Mouse (Mus musculus) megakaryocyte-erythroid progenitor cell, adult 5-6 weeks (primary cell): Measurements from ENCODE around the gene Pigq. TPM values are rescaled to one million over a fixed set of nuclear protein-coding genes. Genes with fewer than 3 reads are reported as not detected.

Experiments used
- ATAC-seq: replicated peaks from 2 replicates; pipeline ENCODE4 v1.8.0; 2016; ENCODE audit warnings: mild to moderate bottlenecking, inconsistent platforms; ENCODE audit not compliant: severe bottlenecking, poor library complexity, low FRiP score, low TSS enrichment
- total RNA-seq, 2 experiments: library from RNA; stranded (forward) in 1 of 2; stranded (reverse) in 1 of 2; fragments of 200-1000, 215-1000 nt in 1 of 2; fragments of >200 nt in 1 of 2; fragmentation: Nextera tagmentation in 1 of 2; gene quantifications; 2 replicates each; pipeline ENCODE4 v1.2.3; 2014 to 2017

The Pigq gene
- total RNA-seq, 2 experiments from 2014 or later = 156 to 231 TPM

DNA sequence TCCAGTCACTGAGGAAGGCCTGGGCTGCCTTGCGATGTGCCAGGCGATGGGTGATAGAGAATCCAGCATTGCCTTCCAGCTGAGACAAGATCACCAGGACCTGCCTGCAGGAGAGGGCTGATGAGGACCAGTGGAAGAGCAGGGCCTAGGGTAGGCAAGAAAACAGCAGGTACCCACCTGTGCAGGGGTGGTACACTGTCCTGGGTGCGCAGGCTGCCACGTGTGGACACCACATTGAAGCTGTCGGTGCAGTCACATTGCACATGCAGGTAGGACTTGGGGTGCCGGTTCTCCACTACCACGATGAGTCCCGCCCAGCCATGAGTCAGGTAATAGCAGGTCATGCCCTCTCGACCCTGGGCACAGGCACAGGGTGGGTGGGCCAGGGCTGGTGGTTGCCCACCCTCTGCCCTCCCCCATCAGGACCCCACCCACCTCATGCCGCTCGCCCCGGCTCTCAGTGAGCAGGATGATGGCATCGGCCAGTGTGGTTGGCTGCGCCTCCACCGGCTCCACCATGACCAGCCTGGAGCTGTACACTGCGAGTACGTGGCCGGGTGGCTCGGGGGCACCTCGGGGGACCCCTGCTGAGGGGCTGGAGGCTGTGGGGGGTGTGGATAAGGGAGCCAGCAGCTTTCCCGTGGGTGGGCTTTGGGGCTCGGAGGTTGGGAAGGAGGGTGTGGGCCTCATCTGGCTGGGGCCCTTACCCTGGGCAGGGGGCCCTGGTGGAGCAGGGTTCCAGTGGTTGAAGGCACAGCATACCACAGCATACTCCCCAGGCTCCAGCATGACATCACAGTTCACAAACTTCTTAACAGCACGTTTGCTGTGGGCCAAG, 15.1 kb upstream of the Pigq start:
- no peak for ATAC-seq

DNA sequence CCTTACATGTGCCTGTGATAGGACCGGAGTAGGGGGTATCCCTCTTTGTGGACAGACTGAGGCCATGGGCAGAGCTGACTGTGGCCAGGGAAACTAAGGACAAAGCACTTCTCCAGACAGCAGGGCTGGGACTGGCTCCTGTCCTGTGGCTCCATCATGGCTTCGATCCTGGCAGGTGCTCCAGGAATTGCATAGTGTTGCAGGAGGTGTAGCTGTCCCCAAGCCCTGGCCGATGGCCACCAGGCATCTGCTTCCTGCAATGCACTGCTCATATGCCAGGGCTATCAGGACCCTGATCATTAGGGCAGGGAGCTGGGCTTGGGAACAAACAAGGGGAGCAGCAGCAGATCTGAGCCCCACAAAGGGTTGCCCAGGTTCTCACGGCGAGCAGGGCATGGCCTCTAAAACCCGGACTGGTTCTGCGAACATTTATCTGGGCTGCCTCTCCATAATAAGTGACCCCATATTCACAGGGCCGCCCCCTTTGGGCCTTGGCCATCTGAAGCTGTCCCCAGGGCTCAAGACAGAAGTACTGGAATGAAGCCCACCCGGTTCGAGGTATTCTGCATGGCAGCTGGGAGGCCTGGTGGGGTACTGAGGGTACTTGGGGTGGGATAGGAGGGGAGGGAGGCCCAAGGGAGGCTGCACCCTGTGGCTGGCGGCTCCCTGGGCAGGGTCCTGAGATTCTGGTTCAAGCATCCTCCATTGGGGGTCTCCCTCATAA, 14.2 kb upstream of the Pigq start:
- no peak for ATAC-seq

DNA sequence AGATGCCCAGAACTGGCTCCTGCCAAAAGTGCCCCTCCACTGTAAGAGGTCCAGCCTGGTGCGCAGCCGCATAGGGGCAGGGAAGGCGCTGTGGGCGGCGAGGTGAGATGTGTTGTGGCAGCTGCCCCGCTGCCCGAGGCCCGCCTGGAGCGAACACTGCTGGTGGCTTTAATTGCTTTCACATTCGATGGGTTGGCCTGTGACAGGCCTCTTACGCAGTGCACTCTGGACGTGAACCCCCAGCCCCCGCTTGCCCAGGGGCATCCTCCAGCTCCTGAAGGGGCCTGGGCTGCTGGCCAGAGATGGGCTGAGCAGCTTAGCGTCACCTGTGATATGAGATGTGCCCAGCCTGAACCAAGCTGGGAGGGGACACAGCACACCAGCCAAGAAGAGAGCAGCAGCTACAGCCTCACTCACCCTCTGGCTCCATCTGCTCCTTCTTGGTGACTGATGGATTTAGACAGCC, 12.9 kb upstream of the Pigq start:
- ATAC-seq = no peak

GRCm38 (mm10) chr17:25956631-25957030, 11.9 kb upstream of the Pigq start:
- ATAC-seq = no peak

- no peak for ATAC-seq
Observed at GRCm38 (mm10) chr17:25956201-25956600, 11.5 kb upstream of the Pigq start.

DNA sequence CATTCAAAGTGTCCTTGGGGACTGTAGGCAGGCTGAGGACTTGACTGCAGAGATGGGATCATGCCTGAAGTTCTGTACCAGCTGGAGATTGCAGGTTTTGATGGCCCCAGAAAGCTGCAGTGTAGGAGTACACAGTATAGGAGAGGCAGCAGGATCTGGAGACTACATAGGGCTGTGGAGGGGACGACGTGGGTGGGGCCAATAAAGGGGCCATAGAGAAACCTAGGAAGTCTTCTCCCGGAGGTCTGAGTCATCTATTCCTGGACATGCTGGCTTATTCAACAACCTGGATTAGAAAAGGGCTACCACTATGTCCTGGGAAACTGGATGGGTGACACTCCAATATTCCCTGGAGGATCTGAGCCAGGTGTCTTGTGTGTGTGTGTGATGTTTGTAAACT, 11.0 kb upstream of the Pigq start:
- ATAC-seq = no peak

GRCm38 (mm10) chr17:25954671-25955070, 9.9 kb upstream of the Pigq start:
- no peak for ATAC-seq

GRCm38 (mm10) chr17:25953161-25953560, 8.4 kb upstream of the Pigq start:
- no peak for ATAC-seq

- ATAC-seq = no peak
Observed at GRCm38 (mm10) chr17:25951803-25952623, 7.3 kb upstream of the Pigq start, which contains the start of gene A930017K11Rik. TSS of gene A930017K11Rik (minus strand) at chr17:25952565.

DNA sequence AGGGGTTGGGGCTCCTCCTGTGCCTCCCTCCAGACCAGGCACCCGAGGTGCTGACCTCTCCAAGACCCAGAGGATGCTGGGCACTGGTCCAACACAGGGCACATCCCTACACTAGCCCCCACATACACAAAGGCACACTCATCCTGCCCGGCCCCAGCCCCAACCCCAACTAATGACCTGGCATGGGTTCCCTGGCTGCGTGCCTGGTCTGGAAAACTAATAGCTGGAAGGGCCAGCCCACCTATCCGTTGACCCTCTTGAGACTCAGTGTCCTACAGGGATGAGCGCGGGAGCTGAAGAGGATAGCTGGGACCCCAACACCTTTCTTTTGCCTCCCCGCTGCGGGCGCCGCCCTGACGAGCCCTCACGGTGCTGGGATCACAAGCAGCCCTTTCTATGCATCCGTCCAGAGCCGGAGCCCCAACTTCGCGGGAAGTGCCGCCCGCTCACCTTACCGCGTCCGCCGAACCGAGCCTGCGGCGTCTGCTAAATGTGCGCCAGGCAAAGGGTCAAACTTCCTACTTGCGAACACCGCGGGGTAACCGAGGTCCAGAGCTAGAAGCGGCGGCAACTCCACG, 6.6 kb upstream of the Pigq start:
- no peak for ATAC-seq

- ATAC-seq = no peak
Observed at GRCm38 (mm10) chr17:25950706-25951105, 6.0 kb upstream of the Pigq start.

- no peak for ATAC-seq
Observed at GRCm38 (mm10) chr17:25949981-25950380, 5.2 kb upstream of the Pigq start.

GRCm38 (mm10) chr17:25948051-25948450, 3.3 kb upstream of the Pigq start:
- ATAC-seq = no peak

DNA sequence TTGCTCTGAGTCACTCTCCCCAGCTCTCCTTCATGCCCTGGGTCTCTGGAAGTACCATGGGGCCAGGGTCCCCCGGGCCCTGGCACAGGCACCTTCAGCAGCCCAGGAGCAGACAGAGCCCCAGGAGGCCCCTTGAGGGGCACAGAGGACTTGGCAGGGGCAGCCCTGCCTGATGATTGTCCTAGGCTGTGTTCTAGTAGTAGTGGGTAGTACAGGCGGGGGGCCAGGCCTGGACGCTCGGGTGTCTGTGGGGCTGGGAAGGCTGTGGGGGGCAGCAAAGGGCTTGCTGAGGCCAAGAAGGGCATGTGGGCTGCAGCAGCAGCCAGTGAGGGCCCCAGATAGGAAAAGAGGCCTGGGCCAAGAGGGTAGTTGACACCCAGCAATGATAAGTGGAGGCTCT, 2.8 kb upstream of the Pigq start:
- no peak for ATAC-seq

DNA sequence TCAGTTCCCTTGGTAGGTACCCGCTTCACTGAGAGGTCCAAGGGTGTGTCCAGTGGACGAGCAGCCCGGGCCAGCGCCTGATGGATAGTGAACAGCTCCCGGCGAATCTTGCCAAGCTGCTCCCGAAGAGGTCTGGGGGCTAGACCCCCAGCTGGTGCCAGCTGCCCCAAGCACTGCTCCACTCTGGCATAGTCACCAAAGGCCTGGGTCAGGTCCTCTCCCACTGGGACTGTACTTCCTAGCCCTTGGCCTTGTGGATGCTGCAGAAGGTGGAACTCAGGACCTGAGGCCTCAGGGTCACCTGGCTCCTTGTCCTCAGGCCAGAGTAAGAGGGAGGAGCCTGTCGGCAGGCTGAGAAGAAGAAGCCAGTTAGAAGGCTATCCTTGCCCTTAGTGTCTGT, 2.2 kb upstream of the Pigq start:
- no peak for ATAC-seq

GRCm38 (mm10) chr17:25946349-25946748, 1.6 kb upstream of the Pigq start:
- no peak for ATAC-seq

DNA sequence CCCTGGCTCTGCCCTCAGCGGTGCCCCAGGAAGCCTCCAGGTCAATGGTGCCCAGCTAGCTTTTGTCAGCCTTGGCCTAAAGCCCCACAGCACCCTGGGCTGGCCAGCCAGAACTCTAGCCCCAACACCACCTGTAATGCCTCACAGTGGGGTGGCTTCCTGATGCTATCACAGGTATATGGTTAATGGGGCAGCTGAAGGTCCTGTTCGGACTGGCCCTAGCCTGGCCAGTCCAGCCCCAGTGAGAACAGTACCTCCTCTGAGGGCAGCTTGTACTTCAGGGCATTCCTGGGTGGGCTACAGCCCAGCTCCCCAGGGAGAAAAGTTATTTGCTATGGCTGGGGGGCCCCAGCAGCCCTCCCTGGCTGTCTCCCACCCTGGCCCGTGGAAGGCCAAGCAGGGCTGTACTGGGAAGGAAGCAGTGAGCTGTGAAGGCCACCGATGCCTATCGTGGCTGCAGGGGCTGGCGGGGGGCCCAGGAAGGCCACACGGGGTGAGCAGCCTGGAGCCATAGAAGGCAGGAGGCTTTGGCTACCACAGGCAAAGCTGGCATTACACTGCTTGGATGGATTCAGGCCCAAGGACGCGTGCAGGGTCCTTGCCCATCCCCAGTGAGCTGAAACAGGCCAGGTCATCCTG, 900 bp upstream of the Pigq start:
- no peak for ATAC-seq

- no peak for ATAC-seq
Observed at GRCm38 (mm10) chr17:25943769-25944168, 967 bp downstream of the Pigq start.

GRCm38 (mm10) chr17:25943221-25943620, 1.5 kb downstream of the Pigq start:
- peak; percentile 12; the same call in 1 of the 2 replicates for ATAC-seq
